Mouse (Mus musculus): ENCODE measurements around the gene Pik3r4.

Gene Pik3r4

DNA sequence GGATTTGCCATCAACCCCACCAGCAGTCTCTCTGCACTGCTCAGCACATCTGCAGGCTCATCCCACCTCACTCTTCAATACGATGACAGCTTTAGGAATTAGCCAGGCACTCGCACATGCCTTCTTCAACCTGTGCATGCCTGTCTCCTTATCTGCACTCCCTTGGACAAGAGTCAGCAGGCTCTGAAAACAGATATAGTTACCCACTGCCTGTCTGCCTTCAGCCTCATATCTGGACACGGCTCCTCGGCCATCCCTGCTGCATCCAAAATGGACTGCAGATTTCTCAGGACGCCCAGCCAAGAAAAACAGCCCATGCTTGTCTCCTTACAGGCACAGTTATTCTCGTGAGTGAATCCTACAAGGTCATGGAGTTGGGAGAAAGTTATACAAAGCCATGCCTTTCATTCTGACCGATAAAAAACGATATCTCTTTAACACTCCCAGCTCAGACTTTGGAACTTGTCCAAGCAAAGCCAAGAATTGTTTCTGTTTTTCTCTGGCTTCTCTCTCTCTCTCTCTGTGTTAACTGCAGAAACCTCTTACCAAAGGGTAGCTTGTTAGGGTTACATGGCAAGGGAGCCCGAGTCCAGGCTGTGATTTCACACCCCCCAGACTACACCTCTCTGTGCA lies 55.1 kb downstream of the Pik3r4 start:
- no peak for DNase-seq

DNA sequence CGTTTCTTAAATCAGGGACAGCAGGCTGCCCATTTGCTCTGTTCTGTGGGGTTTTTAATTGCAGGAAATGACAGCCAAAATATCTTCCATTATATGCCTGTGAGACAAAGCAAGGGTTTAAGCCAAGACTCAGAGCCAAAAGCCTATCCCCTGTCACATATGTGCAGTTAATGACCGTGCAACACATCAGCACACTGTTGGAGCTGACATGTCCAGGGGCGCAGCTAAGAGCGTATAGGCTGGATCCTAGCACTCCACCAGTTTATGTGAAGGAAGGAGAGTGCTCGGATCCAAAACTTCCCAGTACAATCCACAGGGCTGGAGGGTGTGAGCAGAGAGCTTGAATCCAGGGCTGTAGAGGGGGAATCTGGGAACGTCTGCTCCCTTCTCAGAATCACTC lies 57.9 kb downstream of the Pik3r4 start:
- no peak for DNase-seq

DNA sequence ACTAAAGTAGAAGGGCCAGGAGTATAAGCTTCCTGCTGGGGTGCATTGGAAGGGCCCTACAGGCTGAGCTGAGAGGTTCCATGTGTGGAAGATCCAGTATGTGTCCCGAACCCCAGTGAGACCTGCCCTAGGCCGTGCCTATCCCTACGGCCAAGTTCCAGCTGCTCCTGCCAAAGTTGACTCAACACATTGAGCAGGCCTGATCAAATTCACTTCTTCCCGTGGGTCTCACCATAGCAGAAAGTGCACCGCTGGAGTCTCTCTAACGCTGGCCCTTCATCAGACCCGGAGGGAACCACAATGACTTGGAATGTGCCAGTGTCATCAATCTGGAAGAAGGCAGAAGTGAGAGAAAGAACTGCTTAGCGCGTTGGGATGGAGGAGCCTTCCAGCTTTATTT lies 59.2 kb downstream of the Pik3r4 start:
- DNase-seq = no peak

DNA sequence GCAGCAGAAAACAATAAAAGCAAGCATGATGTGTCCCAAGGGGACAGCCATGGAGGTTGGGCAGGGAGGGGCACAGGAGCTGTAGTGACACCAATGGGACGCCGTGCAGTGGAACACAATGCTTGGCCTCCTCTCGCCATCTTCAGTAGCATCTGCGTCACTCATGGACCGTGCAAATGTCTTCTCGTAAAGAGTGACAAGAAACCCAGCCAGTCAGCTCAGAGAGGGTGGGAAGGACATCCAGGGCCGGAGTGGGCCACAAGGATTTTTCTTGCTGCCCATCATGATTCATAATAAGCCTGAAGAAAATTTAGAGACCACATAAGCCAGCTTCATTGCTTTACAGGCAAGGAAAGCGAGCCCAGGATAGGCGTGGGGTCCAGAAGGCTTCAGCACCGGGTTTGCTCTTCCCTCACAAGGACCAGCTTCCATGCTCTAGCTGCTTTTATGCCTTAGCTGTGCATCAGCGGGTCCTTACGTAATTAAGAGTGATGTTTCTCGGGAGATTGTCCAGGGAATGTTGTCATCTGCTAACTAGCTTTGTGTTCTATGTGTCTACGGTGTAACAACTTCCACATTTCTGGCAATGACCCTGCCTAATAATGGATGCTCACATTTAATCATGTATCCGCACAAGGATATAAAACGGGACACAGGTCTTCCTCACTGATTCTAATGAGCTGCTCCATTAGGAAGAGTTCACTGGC lies 61.6 kb downstream of the Pik3r4 start:
- DNase-seq = no peak

DNA sequence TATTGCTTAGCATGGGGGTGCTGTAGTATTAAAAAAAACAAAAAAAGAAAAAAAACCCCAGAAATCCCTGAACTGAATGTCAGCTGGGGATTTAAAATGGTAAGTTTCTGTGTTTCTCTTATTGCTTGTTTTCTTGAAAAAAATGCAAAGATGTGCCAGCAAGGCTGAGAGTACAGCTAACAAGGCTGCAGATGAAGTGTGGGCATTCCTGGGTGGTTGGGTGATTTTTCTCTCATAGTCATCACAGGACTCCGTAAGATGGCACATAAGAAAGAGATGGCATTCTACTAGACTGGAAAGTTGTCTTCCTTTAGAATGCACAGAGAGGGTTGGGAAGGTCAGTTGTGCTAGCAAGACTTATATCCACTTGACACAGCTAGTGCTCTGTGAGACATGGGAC lies 62.2 kb downstream of the Pik3r4 start:
- DNase-seq = no peak

DNA sequence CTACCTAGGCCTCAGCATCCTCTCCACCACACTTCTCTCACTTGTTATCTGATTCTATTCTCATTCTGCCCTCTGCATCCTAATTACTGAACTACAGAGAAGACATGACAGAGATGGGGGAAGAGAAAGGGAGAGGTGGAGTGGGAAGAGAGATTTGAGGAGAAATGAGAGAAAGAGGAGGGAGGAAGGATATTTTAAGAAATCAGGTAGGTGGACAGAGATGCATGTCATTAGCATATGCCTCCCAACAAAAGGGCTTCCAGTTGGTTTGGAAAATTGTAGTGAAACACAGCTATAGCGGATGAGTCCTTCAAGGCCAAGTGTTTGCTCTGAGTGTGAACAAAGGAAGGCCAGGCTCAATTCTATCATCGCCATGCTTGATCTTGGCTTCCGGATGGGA lies 69.3 kb downstream of the Pik3r4 start:
- DNase-seq = no peak

DNA sequence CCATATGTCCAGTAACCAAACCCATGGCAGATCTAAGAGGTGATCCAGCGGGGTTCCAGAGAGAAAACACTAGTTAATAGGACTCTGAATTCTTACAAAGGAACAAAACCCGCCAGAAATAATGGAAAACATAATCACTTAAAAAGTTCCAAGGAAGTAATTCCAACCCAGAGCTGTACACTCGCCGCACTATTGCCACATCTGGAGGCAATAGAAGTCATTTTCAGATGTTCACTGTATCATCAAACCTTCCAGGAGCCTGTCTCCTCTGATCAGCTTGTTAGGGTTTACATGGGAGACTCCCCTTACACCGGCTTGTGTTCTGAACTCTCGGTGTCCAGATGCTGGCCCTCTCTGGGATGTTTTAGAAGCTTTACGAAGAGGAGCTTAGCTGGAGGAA lies 76.6 kb downstream of the Pik3r4 start:
- DNase-seq = peak; percentile 51

DNA sequence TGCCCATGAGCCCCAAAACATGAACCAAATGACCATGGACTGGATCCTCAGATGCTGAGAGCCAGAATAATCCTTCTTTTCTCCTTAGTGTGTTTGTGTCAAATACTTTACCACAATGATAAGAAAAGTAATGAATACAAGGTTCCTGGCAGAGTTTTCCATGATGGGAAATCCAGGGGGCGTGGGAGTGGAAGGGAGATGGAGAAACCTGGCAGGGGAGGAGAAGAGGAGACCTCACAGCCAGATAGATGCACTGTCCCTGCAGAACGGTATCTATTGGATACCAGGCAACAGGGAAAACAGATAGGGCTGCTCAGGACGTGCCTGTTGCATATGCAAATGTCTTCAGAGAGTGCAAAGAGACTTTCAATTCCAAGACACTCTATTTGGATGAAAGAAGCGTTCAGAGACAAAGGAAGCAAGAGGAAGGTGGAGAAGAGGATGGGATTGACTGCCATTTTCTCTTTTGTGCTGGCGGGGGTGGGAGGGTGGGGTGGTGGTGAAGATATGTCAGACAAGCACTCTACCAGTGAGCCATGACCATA lies 77.1 kb downstream of the Pik3r4 start:
- no peak for DNase-seq

DNA sequence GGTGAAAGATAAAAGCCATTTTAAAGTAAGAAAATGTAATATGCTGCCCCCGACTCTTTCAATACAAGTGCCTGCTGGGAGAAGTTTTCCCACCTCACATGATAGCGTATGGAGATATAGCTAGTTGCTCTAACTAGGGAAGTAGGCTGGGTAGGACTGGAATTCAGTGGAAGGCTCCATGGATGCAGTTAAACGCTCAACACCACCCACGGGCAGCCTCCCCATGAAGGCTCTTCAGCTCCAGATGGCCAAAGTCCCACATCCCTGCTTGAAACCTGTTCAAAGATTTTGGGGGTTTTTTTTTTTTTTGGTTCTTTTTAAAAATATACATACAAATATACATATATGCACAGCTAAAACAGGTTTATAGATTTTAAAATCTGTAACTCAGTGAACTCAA lies 77.7 kb downstream of the Pik3r4 start:
- no peak for DNase-seq

DNA sequence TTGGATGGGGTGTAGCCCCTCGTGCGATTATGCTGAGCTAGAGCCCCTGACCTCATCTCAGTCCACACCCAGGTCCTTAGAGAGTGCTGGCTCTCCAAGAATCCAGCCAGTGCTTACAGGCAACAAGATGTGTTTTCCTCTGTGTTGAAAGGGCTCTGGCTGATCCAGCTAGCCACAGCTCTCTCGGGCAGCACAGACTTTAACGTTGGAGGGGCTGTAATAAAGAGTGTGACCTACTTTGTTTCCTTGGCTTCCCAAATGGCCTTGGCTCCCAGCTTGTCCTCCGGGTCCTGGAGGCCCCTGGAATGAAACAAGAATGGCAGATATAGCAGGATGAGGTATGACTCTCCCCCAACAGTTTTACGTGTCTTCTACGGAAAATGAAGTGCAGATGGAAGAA lies 89.2 kb downstream of the Pik3r4 start:
- DNase-seq = no peak

DNA sequence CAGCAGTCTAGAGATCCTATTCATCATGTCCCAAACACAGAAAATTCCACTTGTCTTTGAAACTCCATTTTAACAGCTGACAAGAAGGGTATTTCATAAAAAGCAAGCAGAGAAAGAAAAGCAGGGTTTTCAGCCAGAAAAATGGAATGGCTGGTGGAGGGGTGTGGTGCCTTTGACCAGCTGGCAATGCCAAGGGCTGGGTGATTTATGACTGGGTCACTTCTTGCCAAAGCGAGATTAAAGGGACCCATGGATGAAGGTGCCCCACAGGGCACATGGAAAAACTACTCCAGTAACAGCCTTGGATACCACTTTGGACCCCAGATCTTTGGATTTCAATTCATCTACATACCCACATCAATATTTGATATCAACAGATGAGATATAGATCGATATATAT lies 91.9 kb downstream of the Pik3r4 start:
- no peak for DNase-seq

DNA sequence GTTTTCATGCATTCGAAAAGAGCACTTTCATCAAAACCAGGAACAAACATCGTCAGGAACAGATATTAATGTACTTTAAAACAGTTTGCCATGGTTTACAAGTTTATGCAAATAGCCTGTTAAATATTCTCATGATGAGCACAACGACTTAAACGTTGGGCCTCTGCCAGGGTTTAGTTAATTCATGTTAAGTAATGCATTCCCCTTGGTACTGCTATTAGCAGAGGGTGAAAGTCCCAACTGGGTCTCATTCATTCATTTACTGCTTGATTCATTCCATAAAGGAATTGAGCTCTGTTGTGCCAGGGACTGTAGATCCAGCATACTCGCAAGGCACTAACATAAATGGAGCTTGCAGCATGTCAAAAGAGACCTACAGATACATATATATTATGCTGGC lies 92.4 kb downstream of the Pik3r4 start:
- DNase-seq = no peak
